Mouse (Mus musculus): ENCODE measurements around the gene Vps37c.

- TF ChIP-seq CTCF (IDR thresholded peaks at IDR 0.05; ENCODE audit: borderline replicate concordance, insufficient read depth, low read length) (no peak), POLR2A (IDR thresholded peaks at IDR 0.05; ENCODE audit: low read depth, low read length) (no peak)
Observed at GRCm38 (mm10) chr19:10761794-10762415, 73.4 kb downstream of the Vps37c start.

Data from embryonic fibroblast, embryonic 13.5 days (primary cell).